Mouse (Mus musculus): ENCODE measurements around the gene Tm4sf5. TPM values are rescaled to one million over a fixed set of nuclear protein-coding genes. Genes with fewer than 3 reads are reported as not detected.

Gene Tm4sf5
- polyA plus RNA-seq, 2 experiments, result 0.90 to 2.1 TPM

DNA sequence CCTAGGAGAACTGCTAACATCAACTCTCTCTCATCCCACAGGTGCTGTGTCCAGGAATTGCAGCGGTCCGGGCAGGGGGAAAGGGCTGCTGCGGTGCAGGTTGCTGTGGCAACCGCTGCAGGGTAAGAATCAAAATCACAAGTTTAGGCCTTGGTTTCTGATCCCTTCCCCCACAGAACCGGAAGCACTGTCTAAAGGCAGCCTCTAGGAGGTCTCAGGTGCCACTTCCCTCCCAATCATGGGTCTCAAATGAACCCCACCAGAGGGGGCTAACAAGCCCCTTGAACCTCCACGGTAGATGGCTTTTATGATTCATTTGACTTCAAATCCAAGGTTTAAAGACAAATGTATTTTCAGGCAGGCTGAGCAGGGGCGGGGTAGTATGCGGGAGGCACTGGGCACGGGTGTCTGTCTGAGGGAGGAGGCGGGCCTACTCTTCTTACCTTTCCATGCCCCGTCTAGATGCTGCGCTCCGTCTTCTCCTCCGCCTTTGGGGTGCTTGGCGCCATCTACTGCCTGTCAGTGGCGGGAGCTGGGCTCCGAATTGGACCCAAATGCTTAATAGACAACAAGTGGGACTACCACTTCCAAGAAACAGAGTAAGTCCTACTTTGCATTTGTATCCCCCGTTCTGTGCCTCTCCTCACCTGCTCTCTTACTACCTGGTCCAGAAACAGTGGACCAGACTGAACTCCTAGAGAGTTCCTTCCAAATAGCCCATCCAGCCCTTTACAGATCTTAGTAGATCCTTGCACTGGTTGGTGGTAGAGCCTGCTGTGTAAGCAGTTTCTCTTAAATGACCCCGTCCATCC is 4.9 kb downstream of the Tm4sf5 start:
- 10% methylated on average over 19 of the region's 19 CpGs for WGBS (ENCODE audit: insufficient replicate concordance)
- no peaks in the 10 kb centered on the region for H3K9me3 ChIP-seq (ENCODE audit: control insufficient read depth, low read length)
- no peak overlapping the region for H3K4me3 ChIP-seq (ENCODE audit: insufficient read depth in 1 of 2, low read depth in 2 of 2, low read length in 2 of 2)
- no peaks in the 10 kb centered on the region for H3K36me3 ChIP-seq (replicated peaks; ENCODE audit: control insufficient read depth, insufficient read depth, low read depth)
- ATAC-seq (ENCODE audit: insufficient read depth) (no peak), DNase-seq (ENCODE audit: low read depth in 3 of 3, low spot score in 3 of 3) (no peak)
- H3K4me1 ChIP-seq (replicated peaks; ENCODE audit: control insufficient read depth in 2 of 2, insufficient read depth in 2 of 2, low read length in 1 of 2), result peaks cover 4 to 7% of the 10 kb centered on the region in 2 experiments
- TF ChIP-seq EP300 (IDR thresholded peaks at IDR 0.05; ENCODE audit: low read depth) (no peak), CTCF (IDR thresholded peaks at IDR 0.05; ENCODE audit: low read depth) (peak; percentile 69)
- no peak overlapping the region for H3K9ac ChIP-seq (replicated peaks)
- peaks cover 3% of the 10 kb centered on the region; the same call in 1 of the 2 replicates for H3K27me3 ChIP-seq (ENCODE audit: control insufficient read depth, insufficient read depth, low read length)
- H3K27ac ChIP-seq, result no peak overlapping the region
- H3K4me2 ChIP-seq (ENCODE audit: low read depth), result no peak overlapping the region

DNA sequence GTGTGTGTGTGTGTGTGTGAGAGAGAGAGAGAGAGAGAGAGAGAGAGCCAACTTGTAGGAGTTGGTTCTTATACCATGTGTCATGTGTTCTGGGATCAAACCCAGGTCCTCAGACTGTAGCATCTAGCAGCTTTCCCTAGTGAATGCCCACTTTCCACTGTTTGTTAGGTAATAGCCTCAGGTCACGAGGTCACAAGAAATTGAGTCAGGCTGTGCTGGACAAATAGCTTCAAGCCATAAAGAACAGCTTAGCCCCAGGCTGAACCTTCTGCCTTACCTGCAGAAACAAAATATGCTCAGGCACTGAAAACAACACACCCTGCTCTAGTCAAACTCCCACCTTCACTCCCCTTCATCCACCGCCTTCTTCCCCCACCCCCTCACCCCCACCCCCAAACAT is 6.2 kb downstream of the Tm4sf5 start:
- Histone ChIP-seq H3K4me1 (replicated peaks; ENCODE audit: control insufficient read depth in 2 of 2, insufficient read depth in 2 of 2, low read length in 1 of 2) (peaks cover 0 to 3% of the 10 kb centered on the region in 2 experiments; a peak in 2 of 4 replicates), H3K27ac (no peak overlapping the region), H3K36me3 (replicated peaks; ENCODE audit: control insufficient read depth, insufficient read depth, low read depth) (no peaks in the 10 kb centered on the region), H3K4me2 (ENCODE audit: low read depth) (no peak overlapping the region), H3K9ac (replicated peaks) (no peak overlapping the region), H3K27me3 (ENCODE audit: control insufficient read depth, insufficient read depth, low read length) (peaks cover 3% of the 10 kb centered on the region; the same call in 1 of the 2 replicates), H3K9me3 (ENCODE audit: control insufficient read depth, low read length) (no peaks in the 10 kb centered on the region), H3K4me3 (ENCODE audit: insufficient read depth in 1 of 2, low read depth in 2 of 2, low read length in 2 of 2) (no peak overlapping the region)
- TF ChIP-seq EP300 (IDR thresholded peaks at IDR 0.05; ENCODE audit: low read depth) (no peak), CTCF (IDR thresholded peaks at IDR 0.05; ENCODE audit: low read depth) (no peak)
- no peak for DNase-seq (ENCODE audit: low read depth in 3 of 3, low spot score in 3 of 3)
- no peak for ATAC-seq (ENCODE audit: insufficient read depth)
- WGBS (ENCODE audit: insufficient replicate concordance), result 42% methylated on average over 2 of the region's 2 CpGs

DNA sequence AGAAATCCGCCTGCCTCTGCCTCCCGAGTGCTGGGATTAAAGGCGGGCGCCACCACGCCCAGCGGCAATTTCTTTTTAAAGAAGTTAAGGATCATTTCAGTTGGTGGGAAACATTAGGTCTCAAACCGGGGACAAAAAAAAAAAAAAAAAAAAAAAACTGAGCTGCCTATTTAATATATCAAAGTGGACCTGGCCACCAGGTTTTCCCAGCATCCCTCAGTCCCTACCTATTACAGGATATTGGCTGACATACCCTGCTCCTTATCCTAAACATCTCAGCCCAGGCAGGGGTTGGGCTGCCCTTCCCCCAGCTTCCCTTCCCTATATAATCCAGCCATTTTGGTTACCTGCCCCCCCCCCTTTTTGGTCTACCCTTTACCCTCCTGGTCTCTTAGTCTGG is 6.8 kb downstream of the Tm4sf5 start:
- WGBS (ENCODE audit: insufficient replicate concordance), result 67% methylated on average over 7 of the region's 7 CpGs
- ATAC-seq (ENCODE audit: insufficient read depth), result no peak
- TF ChIP-seq CTCF (IDR thresholded peaks at IDR 0.05; ENCODE audit: low read depth), result no peak
- no peak for TF ChIP-seq EP300 (IDR thresholded peaks at IDR 0.05; ENCODE audit: low read depth)

DNA sequence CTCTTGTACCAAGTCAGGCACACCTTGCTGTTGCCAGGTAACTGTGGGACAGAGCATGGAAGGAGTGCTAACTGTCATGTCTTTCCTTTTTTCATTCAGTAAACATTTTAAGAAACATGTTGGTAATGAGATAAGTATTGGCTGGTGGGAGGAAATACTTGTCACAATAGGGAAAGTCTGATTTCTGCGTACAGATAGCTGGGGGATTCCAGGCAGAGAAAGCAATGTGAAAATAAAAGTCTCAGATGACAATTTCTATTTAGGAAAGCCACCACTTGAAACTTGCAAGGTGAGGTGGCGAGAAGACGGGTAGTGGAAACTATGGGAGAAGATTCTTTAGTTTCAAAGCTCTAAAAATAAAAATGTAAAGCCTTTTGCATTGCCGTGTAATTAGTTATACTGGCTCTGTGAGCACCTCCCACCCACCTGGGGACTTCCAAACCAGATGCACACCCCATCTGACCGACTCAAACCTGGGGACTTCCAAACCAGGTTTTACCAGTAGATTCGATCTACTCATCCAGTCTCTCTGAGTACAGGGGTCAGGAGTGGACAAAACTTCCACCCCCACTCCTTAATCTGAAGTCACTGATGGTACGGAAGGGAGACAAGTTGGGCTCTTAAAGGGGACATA is 7.8 kb downstream of the Tm4sf5 start:
- no peak overlapping the region for H3K9ac ChIP-seq (replicated peaks)
- H3K4me1 ChIP-seq (replicated peaks; ENCODE audit: control insufficient read depth in 2 of 2, insufficient read depth in 2 of 2, low read length in 1 of 2), result peaks cover under 1 to 4% of the 10 kb centered on the region in 2 experiments; a peak in 2 of 4 replicates
- no peak overlapping the region for H3K27ac ChIP-seq
- DNase-seq (ENCODE audit: low read depth in 3 of 3, low spot score in 3 of 3), result no peak
- peaks cover 3% of the 10 kb centered on the region; the same call in 1 of the 2 replicates for H3K27me3 ChIP-seq (ENCODE audit: control insufficient read depth, insufficient read depth, low read length)
- H3K4me2 ChIP-seq (ENCODE audit: low read depth), result no peak overlapping the region
- H3K4me3 ChIP-seq (ENCODE audit: insufficient read depth in 1 of 2, low read depth in 2 of 2, low read length in 2 of 2), result no peak overlapping the region
- no peaks in the 10 kb centered on the region for H3K36me3 ChIP-seq (replicated peaks; ENCODE audit: control insufficient read depth, insufficient read depth, low read depth)
- no peak for TF ChIP-seq CTCF (IDR thresholded peaks at IDR 0.05; ENCODE audit: low read depth)
- TF ChIP-seq EP300 (IDR thresholded peaks at IDR 0.05; ENCODE audit: low read depth), result no peak
- no peaks in the 10 kb centered on the region for H3K9me3 ChIP-seq (ENCODE audit: control insufficient read depth, low read length)
- no peak for ATAC-seq (ENCODE audit: insufficient read depth)
- 49% methylated on average over 7 of the region's 7 CpGs for whole genome bisulfite sequencing (ENCODE audit: insufficient replicate concordance)

More for the DNA sequence above, 6.8 kb downstream of the Tm4sf5 start:
- Histone ChIP-seq H3K9me3 (ENCODE audit: control insufficient read depth, low read length) (no peaks in the 10 kb centered on the region), H3K4me3 (ENCODE audit: insufficient read depth in 1 of 2, low read depth in 2 of 2, low read length in 2 of 2) (no peak overlapping the region), H3K4me1 (replicated peaks; ENCODE audit: control insufficient read depth in 2 of 2, insufficient read depth in 2 of 2, low read length in 1 of 2) (peaks cover 0 to 2% of the 10 kb centered on the region in 2 experiments; a peak in 1 of 4 replicates), H3K27ac (no peak overlapping the region), H3K36me3 (replicated peaks; ENCODE audit: control insufficient read depth, insufficient read depth, low read depth) (no peaks in the 10 kb centered on the region), H3K27me3 (ENCODE audit: control insufficient read depth, insufficient read depth, low read length) (peaks cover 3% of the 10 kb centered on the region; the same call in 1 of the 2 replicates), H3K4me2 (ENCODE audit: low read depth) (no peak overlapping the region), H3K9ac (replicated peaks) (no peak overlapping the region)
- DNase-seq (ENCODE audit: low read depth in 3 of 3, low spot score in 3 of 3), result no peak

DNA sequence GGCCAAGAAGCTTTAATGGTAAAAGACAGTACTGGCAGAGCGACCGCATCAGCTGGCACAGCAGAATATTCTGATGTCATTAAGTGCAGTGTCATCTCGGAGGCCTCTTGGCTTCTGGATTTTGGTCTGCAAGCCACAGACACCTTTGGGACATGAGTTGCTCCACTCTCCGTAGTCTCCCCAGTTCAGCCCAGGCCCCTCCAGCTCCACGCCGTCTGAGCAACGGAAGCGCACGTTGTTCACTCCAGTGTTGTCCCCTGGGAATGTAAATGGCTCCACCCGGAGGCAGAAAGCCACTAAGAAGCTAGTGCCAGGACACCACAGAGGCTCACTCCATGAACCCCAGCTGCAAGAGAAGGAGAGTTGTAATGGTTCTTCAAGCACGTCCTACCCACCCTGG is 8.5 kb downstream of the Tm4sf5 start:
- TF ChIP-seq EP300 (IDR thresholded peaks at IDR 0.05; ENCODE audit: low read depth) (no peak), CTCF (IDR thresholded peaks at IDR 0.05; ENCODE audit: low read depth) (no peak)
- Histone ChIP-seq H3K4me3 (ENCODE audit: insufficient read depth in 1 of 2, low read depth in 2 of 2, low read length in 2 of 2) (no peak overlapping the region), H3K9ac (replicated peaks) (no peak overlapping the region), H3K4me2 (ENCODE audit: low read depth) (no peak overlapping the region), H3K27ac (no peak overlapping the region), H3K36me3 (replicated peaks; ENCODE audit: control insufficient read depth, insufficient read depth, low read depth) (no peaks in the 10 kb centered on the region), H3K9me3 (ENCODE audit: control insufficient read depth, low read length) (no peaks in the 10 kb centered on the region), H3K27me3 (ENCODE audit: control insufficient read depth, insufficient read depth, low read length) (peaks cover 3% of the 10 kb centered on the region; the same call in 1 of the 2 replicates), H3K4me1 (replicated peaks; ENCODE audit: control insufficient read depth in 2 of 2, insufficient read depth in 2 of 2, low read length in 1 of 2) (peaks cover 6% of the 10 kb centered on the region in 2 experiments; a peak in 3 of 4 replicates)
- no peak for DNase-seq (ENCODE audit: low read depth in 3 of 3, low spot score in 3 of 3)
- ATAC-seq (ENCODE audit: insufficient read depth), result no peak
- WGBS (ENCODE audit: insufficient replicate concordance), result 56% methylated on average over 11 of the region's 11 CpGs

Measured in liver, embryonic 14.5 days (tissue).